Mouse (Mus musculus) T-helper 1 cell (primary cell): ENCODE results near the gene Lat2.
"Not testable (repeated sequence)": the region's sequence is repeated elsewhere in the genome, so short reads cannot be mapped to it uniquely, and the experiment has no call there.

Experiments
- in situ Hi-C: fragments of 300-600 bp; cut with MboI, MseI; formaldehyde crosslinking; loops from one replicate; pipeline ENCODE4 v1.15.1; 2025; ENCODE audit warnings: high pct_unique_total_duplicates

Gene Lat2

GRCm38 (mm10) chr5:134614802-134615201 lies at the start of gene Lat2:
Gene Lat2 (minus strand): TSS chr5:134615025.
- in situ Hi-C loops: loop anchor here (5.0 kb wide), 1 partner anchor 118 kb away; no protein-coding TSS in a partner anchor

DNA sequence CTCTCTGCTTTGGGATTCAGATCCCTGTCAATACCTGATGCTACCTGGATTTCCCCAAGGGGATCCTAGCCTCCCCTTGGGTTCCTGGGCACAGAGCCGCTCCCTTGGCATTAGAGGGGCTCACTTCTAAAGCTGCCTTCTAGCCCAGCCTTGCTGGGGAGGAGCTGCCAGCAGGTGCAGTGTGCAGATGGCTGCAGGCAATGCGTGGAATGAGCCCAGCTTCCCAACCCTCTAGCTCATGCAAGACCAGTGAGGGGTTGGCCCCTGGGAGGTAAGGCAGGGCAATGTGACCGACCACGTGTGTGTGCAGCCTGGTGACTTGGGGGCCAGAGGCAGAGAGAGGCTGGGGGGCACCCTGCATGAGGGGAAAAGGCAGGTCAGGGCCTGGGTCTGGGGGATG lies 41.9 kb upstream of the Lat2 start:
- in situ Hi-C loops: no loop called here

GRCm38 (mm10) chr5:134652015-134652414 lies 37.2 kb upstream of the Lat2 start:
- in situ Hi-C loops: no loop called here

DNA sequence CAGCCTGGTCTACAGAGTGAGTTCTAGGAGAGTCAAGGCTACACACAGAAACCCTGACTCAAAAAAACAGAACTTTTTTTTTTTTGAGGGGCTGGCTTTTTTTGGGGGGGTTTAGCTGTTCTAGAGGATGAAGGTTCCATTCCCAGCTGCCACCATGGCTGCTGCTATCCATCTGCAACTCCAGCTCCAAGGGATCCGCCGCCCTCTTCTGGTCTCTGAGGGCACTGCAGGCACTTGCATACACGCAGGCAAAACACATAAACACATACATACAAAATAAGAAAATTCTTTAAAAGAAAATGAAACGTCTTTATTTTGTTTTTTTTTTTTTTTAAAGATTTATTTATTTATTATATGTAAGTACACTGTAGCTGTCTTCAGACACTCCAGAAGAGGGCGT lies 36.1 kb upstream of the Lat2 start:
- in situ Hi-C loops: no loop called here

- in situ Hi-C loops: not testable (repeated sequence)
Observed at GRCm38 (mm10) chr5:134648976-134649375, 34.2 kb upstream of the Lat2 start.

GRCm38 (mm10) chr5:134647394-134647793 lies 32.6 kb upstream of the Lat2 start:
- in situ Hi-C loops: no loop called here

GRCm38 (mm10) chr5:134646461-134646860 lies 31.6 kb upstream of the Lat2 start:
- in situ Hi-C loops: no loop called here

DNA sequence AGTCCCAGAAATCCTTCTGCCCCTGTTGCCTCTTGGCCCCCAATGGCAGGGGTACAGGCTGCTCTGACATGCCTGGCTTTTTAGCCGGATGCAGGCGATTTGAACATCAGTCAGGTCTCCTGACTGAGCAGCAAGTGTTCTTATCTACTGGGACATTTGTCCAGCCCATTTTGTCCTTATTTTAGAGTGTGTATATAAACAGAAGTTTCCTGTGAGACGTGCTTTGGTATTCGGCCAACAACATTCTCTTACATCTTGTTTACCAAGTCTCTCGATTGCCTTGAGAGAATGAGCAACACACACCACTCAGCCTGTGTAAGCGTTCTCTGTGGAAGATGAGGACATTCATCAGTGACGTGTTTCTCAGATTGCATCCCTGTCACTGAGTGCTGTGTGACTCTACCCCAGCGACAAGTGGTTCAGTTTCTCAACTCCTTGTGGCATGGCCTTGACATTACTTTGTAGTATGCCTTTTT lies 29.9 kb upstream of the Lat2 start:
- in situ Hi-C loops: no loop called here

GRCm38 (mm10) chr5:134644121-134644520 lies 29.3 kb upstream of the Lat2 start:
- in situ Hi-C loops: no loop called here

GRCm38 (mm10) chr5:134640371-134640770 lies 25.5 kb upstream of the Lat2 start:
- in situ Hi-C loops: no loop called here

- in situ Hi-C loops: no loop called here
Observed at GRCm38 (mm10) chr5:134639269-134639682, 24.5 kb upstream of the Lat2 start, which contains the start of gene Eif4h. Gene Eif4h (minus strand): TSS chr5:134639490.

DNA sequence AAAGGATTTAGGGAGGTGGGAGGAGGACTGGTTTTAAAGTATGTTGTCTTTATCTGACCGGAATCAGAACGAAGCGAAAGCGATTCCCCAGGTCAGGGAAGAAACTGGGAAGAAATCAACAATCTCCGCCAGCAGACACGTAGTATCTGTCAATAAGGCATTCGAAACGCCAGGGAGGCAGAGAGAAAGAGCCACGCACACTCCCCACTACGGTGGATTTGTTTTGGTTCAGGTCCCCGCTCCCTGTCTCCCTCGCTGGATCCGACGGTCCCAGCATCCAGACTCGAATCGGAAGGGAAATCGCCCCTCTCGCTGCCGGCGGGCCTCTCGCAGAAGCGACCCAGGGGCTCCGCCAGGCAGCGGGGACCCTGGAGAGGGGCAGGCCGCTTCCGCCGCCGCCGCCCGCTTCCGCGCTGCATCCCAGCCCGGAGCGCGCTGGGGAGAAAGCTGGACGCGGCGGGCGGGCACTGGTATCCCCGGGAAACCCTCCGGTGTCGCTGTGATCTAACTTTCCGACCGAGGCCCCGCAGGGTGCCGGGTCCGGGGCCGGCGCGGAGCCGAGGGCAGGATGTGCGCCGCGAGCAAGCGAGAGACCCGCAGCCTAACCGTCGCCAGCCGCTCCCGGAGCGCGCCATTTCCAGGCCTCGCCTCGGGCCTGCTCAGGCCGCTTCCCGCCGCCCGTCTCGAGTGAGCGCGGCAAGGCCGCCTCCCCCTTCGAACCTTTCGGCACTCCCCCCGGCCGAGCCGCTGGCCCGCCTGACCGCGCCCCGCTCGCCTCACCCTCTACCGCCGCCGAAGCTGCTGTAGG lies 23.8 kb upstream of the Lat2 start:
- in situ Hi-C loops: no loop called here

- in situ Hi-C loops: no loop called here
Observed at GRCm38 (mm10) chr5:134637820-134638367, 23.1 kb upstream of the Lat2 start.

DNA sequence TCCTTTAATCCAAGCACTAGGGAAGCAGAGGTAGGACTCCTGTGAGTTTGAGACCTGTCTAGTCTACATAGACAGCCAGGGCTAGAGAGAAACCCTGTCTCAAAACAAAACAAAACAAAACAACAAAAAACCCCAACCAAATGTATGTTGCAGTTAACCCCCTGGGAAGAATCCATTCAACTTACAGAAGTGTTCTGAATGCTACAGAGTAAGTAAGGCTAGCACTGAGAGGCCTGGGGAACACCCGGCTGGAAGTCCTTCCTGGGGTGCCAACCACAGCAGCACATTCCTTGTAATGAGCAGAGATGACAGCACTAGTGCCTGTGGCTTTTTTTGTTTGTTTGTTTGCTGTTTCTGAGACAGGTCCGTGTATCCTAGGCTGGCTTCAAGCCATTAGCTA lies 18.0 kb upstream of the Lat2 start:
- in situ Hi-C loops: no loop called here

DNA sequence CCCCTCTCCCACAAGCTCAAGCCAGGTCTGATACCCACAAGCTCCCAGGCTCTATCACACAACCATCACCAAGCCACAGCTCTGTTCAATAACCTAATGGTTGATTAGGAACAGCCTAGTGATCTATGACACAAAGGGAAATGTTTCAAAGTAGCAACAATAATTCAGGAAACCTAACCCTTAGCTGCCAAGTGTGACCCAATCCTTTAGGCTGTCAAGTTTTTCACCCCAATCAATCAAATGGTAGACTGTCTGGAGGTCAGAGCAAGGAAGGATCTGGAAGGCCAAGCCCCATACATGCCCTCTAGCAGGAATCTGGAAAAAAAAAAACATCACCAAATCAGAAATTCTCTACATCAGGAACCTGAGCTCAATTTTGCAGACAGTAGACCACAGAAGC lies 16.0 kb upstream of the Lat2 start:
- in situ Hi-C loops: no loop called here

DNA sequence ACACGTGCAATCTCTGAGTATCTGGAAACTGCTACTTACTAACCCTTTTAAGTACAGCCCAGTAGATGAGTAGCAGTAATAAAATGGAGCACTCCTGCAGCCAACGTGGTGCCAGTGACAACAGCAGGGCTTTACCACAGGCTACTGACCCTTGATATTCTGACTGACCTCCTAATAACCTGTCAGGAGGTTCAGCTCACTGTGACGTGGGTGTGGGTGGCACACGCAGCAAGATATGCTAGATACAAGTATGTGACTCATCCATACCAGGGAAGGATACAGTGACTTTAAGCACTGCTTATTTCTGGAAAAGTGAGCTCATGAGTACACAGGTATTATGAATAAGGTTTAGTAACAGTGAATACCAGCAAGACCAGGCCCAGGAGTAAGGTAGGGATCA lies 14.7 kb upstream of the Lat2 start:
- in situ Hi-C loops: no loop called here

DNA sequence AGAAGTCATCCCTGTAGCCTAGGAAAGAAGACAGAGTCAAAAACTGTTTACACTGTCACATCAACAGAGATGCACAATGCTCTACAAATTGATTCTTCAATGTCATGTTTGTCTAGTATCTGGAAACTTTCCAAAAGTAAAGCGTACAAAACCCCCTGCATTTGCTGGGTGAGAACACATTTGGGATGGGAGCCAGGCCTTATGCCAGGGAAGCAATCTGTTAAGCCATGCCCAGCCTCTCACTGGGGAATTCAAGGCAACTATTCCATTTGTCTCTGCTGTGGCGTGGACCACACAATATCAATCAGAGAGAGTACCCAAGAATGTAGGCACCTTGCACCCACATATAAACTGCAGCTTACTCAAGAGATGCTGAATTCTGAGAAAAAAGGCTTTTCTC lies 7.2 kb upstream of the Lat2 start:
- in situ Hi-C loops: no loop called here

DNA sequence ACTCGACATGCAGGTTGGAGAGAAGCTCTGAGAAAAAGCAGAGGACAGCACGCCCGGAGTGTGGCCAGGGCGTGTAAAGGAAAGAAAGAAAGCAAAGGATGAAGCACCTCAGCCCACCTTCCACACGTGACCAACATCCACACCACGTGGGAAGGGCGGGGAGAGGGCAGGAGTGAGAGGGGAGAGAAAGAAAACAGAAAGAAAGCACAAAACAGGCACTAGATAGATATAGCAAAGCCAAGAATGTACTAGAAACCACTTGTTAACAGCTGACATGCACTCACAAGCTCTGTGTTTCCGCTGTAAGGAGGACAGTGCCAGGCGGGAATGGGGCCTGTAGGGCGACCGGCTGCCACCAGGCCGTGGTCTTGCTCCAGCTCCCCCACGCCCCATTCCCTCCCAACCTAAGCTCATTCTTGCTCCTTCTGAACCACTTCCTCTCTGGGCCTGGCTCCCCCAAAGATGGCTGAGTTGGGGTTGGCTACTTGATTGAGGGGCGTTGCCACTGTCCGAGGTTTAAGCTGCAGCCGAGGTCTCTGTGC lies 6.3 kb upstream of the Lat2 start:
- in situ Hi-C loops: no loop called here

GRCm38 (mm10) chr5:134620457-134620856 lies 5.6 kb upstream of the Lat2 start:
- in situ Hi-C loops: no loop called here

DNA sequence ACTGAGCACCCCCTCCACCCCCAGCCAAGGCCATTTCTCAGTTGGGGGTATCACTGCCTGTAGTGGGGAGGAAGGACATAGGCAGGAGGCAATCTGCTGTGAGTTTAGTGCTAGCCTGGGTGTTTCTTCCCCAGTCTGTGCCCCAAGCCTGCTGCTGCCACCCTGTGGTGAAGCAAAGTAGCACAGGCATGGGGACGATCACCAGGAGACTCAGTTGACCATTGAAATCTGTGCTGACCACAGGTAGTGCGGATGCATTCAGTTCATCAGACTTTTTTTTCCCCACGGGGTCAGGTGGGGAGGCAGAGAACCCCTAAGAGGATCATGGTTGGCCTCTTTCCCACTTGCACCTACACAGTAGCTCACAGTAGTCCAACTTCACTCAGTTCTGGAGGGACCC lies 2.2 kb upstream of the Lat2 start:
- in situ Hi-C loops: loop anchor here (5.0 kb wide), 1 partner anchor 120 kb away; no protein-coding TSS in a partner anchor

DNA sequence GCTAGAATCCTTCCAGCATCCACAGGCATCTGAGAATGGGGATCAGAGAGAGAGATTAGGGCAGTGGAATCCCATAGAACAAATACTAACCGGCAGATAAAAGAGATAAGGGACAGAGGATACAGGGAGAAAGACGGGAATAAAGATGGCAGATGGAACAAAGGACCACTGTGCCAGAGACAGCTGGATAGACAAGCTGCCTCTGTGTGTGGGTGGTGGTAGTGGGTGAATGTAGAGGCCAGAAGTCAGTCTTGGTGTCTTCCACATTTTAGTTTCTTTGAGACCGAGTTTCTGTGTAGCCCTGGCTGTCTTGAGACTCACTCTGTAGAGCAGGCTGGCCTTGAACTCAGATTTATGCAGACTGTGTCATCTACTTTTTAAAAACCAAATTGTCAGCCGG lies 955 bp upstream of the Lat2 start:
- in situ Hi-C loops: loop anchor here (5.0 kb wide), 1 partner anchor 118 kb away; no protein-coding TSS in a partner anchor

- in situ Hi-C loops: loop anchor here (5.0 kb wide), 1 partner anchor 118 kb away; no protein-coding TSS in a partner anchor
Observed at GRCm38 (mm10) chr5:134615380-134615779, 555 bp upstream of the Lat2 start.

DNA sequence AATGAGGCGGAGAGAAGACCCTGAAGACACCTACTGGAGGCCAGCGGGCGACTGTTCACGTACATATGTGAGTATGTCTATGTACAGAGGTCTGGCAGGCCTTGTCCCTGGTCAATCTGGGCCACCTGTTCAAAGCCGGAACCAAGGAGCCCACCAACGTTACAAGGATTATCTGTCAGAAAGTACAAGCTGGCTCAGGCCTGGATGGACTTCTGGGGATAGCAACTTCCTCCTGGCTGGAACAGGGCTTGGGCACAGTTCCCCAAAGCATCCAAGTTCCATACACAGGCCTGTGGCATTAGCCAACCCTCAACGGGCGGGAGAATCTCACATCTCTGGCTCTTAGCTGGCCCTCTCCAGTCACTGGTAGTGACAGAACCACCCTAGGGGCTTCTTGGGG lies 529 bp downstream of the Lat2 start:
- in situ Hi-C loops: no loop called here
